Mouse (Mus musculus) G1E-ER4 (cell line): Measurements from ENCODE around the gene Cst8. TPM values are rescaled to one million over a fixed set of nuclear protein-coding genes. Genes with fewer than 3 reads are reported as not detected.
"Not testable (repeated sequence)": the region's sequence is repeated elsewhere in the genome, so short reads cannot be mapped to it uniquely, and the experiment has no call there.

ENCODE experiments used
- GATA1 ChIP-seq: IDR thresholded peaks from one replicate; pipeline ENCODE4 v1.8.0; 2012; ENCODE audit warnings: low read length, inconsistent platforms
- polyA plus RNA-seq: library from polyadenylated mRNA; stranded (reverse); fragments of >175 nt; gene quantifications from 2 replicates; pipeline ENCODE4 v1.2.3, GENCODE M21; 2012

Cst8 gene
- not detected in 2 replicates for polyA plus RNA-seq

DNA sequence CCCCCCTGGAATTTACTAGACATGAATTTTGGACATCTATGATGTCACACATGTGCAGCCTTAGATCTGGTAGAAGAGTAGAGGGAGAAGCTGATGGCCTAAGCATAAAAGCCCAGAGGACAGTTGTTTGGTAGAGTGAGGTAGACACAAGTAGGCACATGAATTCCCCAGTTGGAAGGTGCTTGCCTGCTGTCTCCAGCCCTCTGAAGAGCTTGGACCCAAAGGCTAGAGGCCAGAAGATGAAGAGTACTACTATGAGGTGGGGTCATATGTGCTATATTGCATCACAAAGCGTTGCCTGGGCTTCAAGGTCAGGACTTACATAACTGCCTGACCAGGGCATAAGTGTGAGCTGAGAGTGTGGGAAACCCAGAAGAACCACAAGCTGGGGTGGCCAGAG lies at the start of gene Cst8:
Cst8 (plus strand) TSS at position 301 of the 400 bp plus-strand sequence.
- no peak for TF ChIP-seq GATA1

DNA sequence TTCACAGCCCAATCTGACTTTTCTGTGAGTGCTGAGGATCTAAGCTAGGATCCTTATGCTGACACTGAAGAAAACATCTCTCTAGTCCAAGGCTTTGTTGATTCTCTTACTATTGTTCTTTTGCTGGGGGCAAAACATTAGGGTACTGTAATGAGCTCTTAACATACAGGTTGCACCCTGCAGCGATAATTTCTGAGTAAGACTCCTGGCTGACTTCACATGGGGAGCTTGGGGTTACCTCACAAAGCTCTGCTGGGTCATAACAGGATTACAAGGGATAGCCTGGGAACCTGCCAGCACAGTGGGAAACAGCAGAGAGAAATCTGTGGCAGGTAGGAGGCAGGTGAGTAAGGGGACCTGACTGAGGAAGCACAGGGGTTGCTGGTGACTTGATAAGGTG lies 48.5 kb upstream of the Cst8 start, which contains the start of gene Cstl1:
Cstl1 (plus strand) TSS at position 301 of the 400 bp plus-strand sequence.
- no peak for TF ChIP-seq GATA1

DNA sequence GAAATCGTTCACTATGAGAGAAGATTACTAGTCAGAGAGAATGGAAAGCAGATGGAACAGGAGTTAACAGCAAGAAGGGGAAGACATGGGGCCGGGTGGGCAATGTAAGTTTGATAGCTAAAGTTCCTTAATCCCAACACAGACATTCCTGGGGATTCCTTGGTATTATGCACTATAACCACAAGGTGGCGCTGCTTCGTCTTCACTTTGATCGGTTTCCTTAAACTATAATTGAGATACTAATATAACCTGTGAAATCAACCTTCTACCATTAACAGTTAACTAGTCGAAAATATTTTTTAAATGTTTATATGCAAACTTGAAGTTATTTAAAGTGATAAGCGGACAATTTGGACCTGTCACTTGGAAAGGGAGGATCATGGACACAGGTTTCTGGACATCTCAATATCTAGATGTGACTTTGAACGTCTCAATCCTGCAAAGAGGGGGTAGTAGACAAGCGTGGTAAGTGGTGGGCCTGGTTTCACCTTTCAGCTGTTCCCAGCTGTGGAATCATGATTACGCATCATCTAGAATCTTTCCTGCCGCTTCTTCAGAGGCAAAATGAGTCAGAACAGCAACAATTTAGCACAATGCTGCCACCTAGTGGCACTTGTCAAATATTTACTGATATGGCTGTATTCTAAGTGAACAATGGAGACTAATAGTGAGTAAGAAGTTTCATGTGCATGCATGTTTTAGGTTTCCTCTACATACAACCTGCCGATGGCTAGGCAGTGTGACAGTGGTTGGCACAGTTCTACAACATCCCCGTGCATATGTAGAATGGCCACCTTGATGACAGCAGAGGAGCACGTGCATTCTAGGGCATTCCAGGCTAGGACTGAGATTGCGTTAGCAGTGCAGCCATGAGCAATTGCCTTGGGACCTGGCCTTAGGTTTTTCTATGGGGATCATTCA lies 46.4 kb upstream of the Cst8 start:
- TF ChIP-seq GATA1: no peak

DNA sequence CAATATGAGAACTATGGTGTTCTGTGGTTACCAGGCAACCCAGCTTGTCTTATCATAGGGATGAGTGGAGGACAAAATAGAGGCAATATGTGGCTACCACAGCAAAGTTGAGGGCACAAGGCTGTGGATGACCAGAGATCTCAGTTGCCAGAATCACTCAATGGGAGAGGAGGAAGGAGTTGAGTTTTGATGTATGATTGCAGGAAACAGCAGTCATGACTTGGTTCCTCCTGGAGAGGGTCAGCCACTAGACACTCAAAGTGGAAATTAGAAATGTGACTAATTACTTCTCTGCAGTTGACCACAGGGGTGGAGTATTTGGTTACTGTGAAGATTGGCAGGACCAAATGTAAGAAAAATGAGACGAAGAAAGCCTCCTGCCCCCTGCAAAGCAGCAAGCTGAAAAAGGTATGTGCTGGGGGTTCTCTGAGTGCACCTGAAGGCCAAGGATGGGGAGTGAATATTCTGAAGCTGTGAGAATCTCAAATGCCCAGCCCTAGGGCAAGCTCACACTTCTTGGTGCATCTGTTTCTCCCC lies 44.2 kb upstream of the Cst8 start:
- TF ChIP-seq GATA1: no peak

DNA sequence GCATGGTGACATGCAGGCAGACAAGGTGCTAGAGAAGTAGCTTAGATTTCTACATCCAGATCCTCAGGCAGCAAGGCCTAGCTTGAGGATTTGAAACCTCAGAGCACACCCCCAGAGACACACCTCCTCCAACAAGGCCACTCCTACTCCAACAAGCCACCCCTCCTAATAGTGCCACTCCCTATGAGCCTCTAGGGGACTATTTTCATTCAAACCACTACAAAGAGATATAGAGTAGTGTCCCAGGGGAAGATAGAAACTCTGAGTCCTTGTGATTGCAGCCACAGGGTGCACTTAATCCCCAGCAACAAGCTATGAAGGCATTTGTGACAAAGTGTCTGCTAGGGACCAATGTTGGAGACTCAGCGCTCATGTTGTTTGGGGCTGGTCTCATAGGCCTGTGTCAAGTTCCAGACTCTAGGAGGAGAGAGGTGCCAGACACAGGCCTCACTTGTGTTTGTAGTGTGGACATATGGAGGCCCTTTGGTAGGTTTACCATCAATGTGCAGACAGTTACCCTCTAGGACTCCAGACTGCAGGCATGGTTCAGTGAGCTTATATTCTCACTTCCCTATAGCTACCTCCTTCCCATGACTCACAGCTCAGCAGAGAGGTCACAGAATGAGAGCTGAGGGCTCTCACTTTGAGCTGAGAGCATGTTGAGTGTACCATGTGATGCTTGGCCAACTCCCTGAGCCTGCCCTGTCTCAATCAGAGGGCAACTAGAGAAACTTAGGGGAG lies 34.8 kb upstream of the Cst8 start:
- TF ChIP-seq GATA1: no peak

DNA sequence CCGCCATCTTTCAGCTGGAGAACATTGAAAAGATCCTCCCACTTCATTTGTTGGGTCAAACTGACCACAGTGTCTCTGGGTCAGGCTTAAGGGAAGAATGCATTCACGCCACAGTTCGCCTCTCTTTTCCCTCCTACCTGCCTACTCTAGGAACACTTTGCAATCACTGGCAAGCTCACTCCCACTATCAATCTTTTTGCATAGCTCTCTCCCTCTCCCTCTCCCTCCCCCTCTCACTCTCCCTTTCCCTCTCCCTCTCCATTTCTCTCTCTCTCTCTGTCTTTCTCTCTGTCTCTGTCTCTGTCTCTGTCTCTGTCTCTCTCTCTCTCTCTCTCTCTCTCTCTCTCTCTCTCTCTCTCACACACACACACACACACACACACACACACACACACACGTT lies 27.2 kb upstream of the Cst8 start, which contains the start of gene Cst11:
Cst11 (minus strand) TSS at position 101 of the 400 bp plus-strand sequence.
- not testable (repeated sequence) for TF ChIP-seq GATA1

DNA sequence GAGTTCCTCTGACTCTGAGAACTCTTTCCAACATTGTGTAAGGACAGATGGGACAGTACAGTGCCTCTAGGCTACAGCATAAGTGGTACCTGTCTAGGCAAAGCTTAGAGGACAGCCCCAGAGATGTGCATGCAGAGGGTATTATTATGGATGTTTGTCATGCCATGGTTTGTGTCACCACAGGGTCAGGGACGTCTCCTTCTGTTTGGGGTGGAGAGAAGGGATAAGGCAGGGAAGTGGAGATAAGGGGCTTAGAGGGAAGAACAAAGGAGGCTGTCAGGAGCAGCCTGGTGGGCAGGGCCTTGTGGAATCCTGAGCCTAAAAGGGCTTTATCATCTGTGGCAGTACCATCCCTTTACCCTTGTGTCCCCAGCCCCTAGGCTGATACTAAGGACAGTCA lies 16.9 kb upstream of the Cst8 start, which contains the start of gene 8030411F24Rik:
8030411F24Rik (plus strand) TSS at position 301 of the 400 bp plus-strand sequence.
- no peak for TF ChIP-seq GATA1

DNA sequence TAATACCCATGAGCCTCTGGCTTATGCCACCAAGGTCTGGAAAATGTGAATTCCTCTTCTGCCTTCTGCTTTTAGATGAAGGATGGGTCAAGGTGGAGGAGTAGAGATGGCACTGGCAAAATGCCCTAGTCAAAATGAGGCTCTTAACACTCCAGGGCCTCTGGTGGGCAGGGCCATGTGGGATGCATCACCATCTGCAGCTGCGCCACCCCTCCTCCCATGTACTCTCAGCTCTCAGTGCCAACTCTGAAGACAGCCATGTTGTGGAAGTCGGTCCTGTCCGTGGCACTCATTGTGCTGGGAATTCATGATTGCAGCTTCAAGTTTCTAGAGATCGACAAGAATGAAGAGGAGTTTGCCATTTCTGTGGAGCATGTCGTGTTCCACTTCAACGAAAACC lies 9.4 kb upstream of the Cst8 start, which contains the start of gene Cst12:
Cst12 (plus strand) TSS at position 220 of the 400 bp plus-strand sequence.
- no peak for TF ChIP-seq GATA1

DNA sequence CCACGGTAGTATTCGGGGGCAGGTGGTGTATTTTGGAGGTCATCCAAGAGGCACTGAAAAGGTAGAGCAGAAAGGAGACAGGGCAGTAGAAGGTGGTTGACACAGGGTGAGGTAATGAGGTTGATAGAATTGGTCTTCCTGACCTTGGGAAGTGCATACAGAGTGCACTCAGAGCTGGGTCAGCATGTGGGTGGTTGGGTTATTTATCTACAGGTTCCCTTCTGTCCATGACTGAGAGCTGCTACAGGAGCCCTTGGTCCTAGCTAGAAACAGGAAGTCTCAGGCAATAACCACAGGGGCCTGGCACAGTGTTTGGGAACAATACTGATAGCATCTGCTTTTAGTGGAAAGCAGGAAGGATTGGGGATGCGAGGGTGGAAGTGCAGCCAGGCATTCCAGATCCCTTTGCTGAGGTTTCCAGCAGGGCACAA lies 2.9 kb downstream of the Cst8 start:
- no peak for TF ChIP-seq GATA1

DNA sequence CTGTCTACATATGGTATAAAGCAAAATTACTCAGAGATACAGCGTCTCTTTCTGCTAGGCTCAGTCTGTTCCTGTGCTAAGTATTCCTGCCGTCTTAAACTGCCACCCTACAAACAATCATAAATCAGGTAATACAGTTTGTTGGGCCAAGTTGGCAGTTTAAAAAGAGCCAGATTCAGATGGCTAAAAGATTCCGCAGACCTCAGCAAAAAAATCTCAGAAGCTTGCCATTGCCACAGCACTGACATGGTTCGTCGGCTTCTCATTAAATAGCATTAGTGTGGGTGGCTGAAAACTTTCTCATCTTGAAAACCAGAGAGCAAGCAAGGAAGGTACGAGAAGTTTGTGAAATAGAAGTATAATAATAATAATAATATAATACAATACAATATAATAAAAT lies 8.1 kb downstream of the Cst8 start:
- TF ChIP-seq GATA1: no peak

DNA sequence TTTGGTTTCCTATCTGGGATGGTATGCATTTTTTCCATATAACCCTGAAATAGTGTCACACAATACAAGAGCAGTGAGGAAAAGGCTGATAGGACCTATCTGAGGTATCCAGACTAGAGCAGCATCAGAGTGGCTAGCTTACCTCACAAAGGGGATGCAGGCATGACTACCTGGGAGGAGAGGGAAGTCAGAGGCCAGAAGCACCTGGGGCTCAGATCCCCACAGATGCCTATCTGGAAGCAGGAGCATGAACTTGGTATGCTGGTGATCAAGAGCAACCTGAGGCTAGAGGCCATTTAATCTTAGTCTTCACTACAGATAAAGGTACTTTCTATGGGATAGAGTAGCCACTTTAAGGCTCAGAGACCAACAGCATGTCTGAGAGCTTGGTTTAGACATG lies 21.3 kb downstream of the Cst8 start, which contains the start of gene Cst13:
Cst13 (plus strand) TSS at position 173 of the 400 bp plus-strand sequence.
- TF ChIP-seq GATA1: no peak

DNA sequence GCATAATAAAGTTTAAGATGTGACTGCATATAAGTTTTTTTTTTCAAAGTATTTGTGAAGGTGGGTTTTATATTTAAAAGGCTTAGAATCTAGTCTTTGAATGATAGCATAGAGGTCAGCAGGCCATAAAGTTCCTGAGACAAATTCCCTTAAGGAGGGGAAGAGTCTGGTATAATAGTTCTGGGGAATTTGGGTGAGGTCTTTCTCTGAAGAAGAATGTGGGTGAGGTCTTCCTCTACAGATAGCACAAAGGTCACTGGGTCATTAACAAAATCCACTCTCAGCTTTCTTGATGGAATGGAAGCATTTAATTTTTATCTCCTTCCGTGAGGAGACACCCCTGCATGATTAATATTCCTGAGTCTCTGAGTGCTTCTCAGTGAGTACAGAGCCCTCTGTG lies 27.4 kb downstream of the Cst8 start:
- TF ChIP-seq GATA1: no peak

DNA sequence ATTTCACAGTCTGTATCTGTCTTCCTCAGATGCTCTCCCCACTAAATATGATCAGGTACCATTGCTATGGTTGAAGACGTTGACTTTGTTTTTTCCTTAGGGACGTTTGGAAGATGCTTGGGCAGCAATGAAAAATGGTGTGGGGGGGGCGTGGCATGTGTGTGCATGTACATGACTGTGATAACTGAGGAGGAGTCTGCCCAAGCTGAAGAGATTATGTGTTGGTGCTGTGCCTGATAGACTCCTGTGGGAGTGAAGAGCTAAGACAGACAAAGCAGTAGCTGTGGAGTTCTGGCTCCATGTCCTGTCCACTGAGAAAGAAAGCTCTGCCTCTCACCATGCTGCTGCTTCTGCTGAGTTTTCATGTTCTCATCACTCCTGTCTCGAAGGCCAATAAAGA lies 36.3 kb downstream of the Cst8 start, which contains the start of gene Cst9:
Cst9 (plus strand) TSS at position 236 of the 400 bp plus-strand sequence.
- no peak for TF ChIP-seq GATA1

DNA sequence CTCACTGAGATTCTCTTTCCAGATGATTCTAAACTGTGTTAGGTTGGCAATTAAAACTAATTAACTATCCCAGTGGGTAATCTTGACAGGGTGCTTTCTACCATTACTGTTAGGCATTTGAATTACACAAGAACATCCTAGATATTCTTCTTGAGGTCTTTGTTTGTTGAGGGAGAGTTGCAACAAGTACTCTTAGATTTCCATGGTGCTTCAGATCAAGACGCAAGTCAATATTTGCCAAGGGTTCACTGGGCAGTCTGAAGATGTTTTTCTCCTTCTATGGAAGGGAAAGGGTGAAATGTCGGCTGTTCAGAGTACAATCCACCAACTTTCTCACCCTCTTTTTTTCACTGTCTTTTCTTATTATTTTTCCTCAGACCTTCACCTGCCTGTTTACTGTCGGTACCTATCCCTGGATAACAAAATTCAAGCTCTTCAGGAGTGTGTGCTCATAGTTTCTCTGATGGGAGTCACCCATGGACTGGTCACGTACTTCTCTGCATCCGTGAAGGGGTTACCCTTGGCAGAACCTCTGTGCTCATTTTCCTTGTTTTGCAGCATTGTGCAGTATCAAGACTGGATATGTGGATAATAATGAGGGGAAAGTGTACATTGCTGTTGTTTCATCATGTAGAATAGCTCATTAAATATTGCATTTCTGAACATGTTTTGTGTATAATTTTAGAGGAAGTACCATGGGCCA lies 39.6 kb downstream of the Cst8 start:
- no peak for TF ChIP-seq GATA1

DNA sequence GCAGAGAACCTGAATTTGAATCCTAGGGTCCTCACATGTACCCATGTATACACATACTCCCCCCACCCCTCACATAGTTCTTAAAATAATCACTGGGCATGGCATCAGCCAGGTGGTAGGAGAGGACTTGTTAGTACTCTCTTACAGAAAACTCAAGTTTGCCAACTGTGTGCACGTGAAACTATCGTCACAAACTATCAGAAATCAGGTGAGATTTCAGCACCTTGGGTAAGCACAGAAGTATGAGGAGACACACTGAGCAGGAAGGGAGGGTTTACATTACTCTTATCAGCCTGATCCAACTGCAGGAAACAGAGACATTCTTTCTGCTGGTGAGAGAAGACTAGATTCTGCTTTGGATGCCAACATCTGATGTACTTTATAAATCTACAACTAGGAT lies 40.6 kb downstream of the Cst8 start:
- TF ChIP-seq GATA1: no peak
